Mouse (Mus musculus): ENCODE results near the gene Mycbp. TPM values are rescaled to one million over a fixed set of nuclear protein-coding genes. Genes with fewer than 3 reads are reported as not detected.

Gene Mycbp
- 11.0 and 23.1 TPM in 2 replicates for polyA plus RNA-seq (2012; rRNA removed)

GRCm38 (mm10) chr4:123904333-123905125 lies at the start of gene Mycbp:
TSS of gene Mycbp (plus strand) at chr4:123904832.

DNA sequence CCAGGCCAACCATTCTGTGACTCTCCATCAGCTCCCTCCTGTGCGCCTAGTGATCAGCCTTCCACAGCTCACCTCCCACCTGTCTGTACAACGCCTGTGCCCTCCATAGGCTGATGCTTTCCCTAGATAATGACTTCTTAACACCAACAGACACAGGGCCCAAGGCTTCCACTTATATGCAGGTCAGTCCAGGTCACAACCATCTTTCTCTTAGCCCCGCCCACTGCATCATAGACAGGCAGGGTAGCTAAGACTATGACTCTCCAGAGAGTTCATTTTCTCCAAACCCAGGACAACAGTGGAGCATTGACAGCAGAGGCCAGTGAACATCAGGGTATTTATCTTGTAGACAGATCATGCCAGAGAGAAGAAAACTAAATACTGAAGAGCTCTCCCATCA lies 45.3 kb upstream of the Mycbp start, which contains the start of gene 4933427I04Rik:
TSS of gene 4933427I04Rik (plus strand) at position 301 of the 400 bp plus-strand sequence.

GRCm38 (mm10) chr4:123916748-123917547 lies 12.3 kb downstream of the Mycbp start, which contains the start of gene Rragc:
TSS of gene Rragc (plus strand) at chr4:123917446.

GRCm38 (mm10) chr4:123917548-123918140 lies 13.0 kb downstream of the Mycbp start, which contains the start of gene 4930535I16Rik:
TSS of gene 4930535I16Rik (minus strand) at chr4:123918022.

Other genes starting within 250 kb of the Mycbp start
- gene Macf1, start 220.5 kb upstream of the Mycbp start, polyA plus RNA-seq (2012; rRNA removed) = 17.3 and 18.5 TPM in 2 replicates
- 125 and 130 TPM in 2 replicates for gene Ndufs5, start 186.6 kb upstream of the Mycbp start, polyA plus RNA-seq (2012; rRNA removed)
- 13.7 and 14.0 TPM in 2 replicates for gene Akirin1, start 154.5 kb upstream of the Mycbp start, polyA plus RNA-seq (2012; rRNA removed)
- not detected in 2 replicates for gene Rhbdl2, start 117.0 kb upstream of the Mycbp start, polyA plus RNA-seq (2012; rRNA removed)
- gene 4933427I04Rik, start 45.2 kb upstream of the Mycbp start, polyA plus RNA-seq (2012; rRNA removed) = not detected in 2 replicates
- 21.0 and 21.6 TPM in 2 replicates for gene Rragc, start 12.6 kb downstream of the Mycbp start, polyA plus RNA-seq (2012; rRNA removed)
- gene 4930535I16Rik, start 13.2 kb downstream of the Mycbp start, polyA plus RNA-seq (2012; rRNA removed) = 0.07 and 0.23 TPM in 2 replicates

All from liver, embryonic 18 days (tissue).